Mouse (Mus musculus): ENCODE data around the gene B3gnt9. TPM values are rescaled to one million over a fixed set of nuclear protein-coding genes. Genes with fewer than 3 reads are reported as not detected.

Gene B3gnt9
- 3.3 and 4.8 TPM in 2 replicates for polyA plus RNA-seq (2021; fragmentation: Nextera tagmentation)
- long read RNA-seq, experiment 1, transcript B3gnt9-201 (2 exons, 2,325 nt) = minor isoform, 9 of 21 reads
- long read RNA-seq, experiment 1, transcript B3gnt9-202 (1 exons, 2,516 nt) = major isoform, 11 of 21 reads
- long read RNA-seq, experiment 1, partial matches to known transcripts = 0 of 21 reads
- long read RNA-seq, experiment 1, other reads (novel, unspliced or antisense) = 1 of 21 reads
- long read RNA-seq, experiment 2, transcript B3gnt9-202 (1 exons, 2,516 nt) = major isoform, 8 of 10 reads
- long read RNA-seq, experiment 2, partial matches to known transcripts = 0 of 10 reads
- long read RNA-seq, experiment 2, other reads (novel, unspliced or antisense) = 0 of 10 reads

DNA sequence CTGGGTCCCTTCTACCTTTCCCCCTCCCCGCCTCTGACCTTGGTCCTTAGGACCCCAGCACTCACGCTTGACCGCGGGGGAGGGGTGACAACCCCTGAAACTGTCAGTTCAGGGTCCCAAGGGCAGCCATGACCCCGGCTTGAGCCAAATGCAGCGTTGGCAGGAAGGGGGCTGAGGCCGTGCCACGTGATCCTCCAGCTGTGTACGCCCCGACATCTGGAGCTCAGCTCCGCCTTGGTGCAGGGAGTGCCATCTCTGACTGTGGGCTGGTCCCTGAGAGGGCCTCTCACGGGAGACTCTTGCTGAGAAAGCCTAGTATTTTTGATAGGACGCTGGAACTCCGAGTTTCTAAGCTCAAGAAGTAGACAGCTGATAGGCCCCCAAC is at the start of gene B3gnt9:
TSS of gene B3gnt9 (minus strand) at position 188 of the 385 bp plus-strand sequence.

DNA sequence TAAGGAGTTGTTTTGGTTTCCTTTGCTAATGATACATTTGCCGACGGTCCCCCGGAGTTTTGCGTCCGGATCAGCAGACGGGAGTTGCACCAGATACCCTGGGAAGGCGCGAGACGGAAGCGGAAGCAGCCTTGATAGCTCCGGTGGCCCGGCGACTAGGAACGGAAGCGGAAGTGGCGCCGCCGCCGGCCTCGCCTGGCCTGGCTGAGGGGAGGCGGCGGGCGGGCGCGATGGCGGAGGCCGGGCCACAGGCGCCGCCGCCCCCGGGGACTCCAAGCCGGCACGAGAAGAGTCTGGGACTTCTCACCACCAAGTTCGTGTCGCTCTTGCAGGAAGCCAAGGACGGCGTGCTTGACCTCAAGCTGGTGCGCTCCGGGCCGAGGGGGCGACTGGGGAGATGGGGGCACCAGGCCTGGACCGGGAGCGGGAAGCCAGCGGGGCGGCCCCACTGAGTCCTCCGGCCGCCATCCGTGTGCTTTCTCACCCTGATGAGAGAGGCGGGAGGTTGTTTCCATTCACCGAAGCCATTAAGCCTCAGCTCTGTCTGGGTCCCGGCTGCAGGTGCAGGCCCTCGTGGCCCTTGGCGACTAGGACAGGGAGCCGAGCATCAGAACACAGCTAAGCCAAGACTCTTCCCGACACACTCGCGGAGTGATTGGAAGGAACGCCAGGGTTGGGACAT is 42.7 kb upstream of the B3gnt9 start, which contains the start of gene E2f4:
TSS of gene E2f4 (plus strand) at position 153 of the 682 bp plus-strand sequence.

GRCm38 (mm10) chr8:105295895-105296573 is 41.1 kb upstream of the B3gnt9 start, which contains the start of gene Exoc3l:
Exoc3l (minus strand) TSS chr8:105296101.

DNA sequence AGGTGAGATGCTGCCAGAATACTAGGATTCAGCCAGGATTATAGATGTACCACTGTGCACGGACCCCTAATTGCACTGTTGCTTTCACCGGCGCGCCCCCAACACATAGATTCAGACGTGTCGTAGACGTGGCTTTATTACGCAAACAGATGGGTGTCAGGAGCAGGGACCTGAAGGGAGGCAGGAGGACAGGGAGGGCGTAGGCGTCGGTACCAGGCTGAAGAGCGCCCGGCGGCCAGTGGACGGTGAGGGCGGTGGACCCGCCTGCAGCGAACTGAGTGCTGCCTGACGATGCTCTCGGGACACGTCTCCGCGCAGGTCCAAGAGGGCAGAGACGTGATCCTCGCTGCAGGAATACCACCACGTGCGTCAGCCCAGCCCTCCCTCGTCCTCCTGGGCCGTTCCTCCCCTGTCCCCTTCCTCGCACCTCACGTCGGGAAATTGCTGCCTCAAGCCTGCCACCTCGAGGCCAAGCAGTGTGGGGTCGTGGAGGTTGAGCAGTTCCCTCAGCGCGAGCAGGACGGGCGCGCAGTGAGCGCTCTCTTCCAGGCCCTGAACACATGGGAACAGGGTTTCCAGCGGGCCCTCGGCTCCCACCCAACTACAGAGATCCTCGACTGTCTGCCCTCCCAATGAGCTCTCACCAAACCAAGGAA is 35.0 kb upstream of the B3gnt9 start, which contains the start of gene 4931428F04Rik:
TSS of gene 4931428F04Rik (minus strand) at position 60 of the 656 bp plus-strand sequence.

GRCm38 (mm10) chr8:105275840-105276239 is 20.9 kb upstream of the B3gnt9 start, which contains the start of gene Nol3:
Nol3 (plus strand) TSS chr8:105276140.

DNA sequence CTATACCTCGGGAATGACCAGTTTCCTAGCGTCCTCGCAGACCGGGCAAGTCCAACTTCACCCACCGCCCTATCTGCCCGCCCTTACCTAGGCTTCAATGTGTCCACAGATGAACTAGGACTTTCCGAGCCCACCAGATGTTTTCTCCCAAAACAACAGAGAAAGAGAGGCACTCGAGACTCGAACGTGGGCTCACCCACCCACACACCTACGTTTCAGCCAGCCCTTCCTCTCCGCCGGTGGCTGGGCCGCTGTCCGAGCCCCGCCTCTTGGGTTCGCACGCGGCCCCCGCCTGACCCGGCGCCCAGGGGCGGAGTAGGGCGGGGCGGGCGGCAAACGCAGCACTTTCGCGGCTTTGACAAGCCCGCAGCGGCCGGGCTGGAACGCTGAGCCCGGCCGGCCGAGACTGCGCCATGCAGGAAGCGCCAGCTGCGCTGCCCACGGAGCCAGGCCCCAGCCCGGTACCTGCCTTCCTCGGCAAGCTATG is 14.6 kb upstream of the B3gnt9 start, which contains the start of gene Hsf4:
TSS of gene Hsf4 (plus strand) at position 341 of the 487 bp plus-strand sequence.

DNA sequence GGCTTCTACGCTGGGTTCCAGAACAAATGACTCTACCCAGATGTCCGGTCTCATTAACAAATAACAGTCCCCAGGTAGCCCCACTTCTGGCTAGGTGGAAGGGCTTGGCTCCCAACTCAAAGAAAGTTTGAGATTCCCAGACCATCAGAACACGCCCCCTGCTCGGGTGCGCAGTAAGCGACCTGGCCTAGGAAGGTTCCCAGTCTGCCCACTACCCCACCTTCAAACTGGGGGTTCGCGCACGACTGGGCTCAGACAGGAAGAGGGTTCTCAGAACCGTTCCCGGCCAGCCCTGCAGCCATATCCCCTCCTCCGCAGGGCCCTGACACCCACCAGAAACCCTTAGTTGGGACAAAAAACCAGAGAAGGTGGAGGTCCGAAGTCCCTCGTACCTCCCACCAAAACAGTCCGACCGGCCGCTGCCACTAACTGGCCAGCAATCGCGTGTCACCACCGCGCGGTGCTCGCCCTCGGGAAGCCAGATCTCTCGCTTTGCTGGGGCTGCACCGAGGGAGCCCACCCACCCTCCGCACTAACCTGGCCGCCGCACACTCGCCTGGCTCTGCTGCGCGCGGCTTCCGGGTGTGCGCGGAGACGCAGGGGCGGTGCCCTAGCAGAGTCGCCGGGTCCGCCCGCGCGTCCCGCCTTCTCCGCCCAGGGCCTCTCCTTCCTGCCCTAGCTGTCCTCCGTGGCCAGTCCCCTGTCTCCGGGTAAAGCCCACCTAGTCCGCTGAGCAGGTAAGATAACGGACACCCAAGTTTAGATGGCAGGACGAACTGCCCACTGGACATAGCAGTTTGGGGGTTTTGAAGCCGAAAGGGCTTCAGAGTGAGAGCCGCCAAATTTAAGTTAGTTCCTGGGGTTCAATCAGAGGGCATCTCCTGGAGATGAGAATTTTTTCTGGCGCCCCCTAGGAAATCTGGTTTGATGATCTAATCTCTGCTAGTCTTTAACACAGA is 9.3 kb upstream of the B3gnt9 start, which contains the start of the genes Tradd and Fbxl8:
TSS of gene Tradd (minus strand) at position 586 of the 959 bp plus-strand sequence.
TSS of gene Fbxl8 (plus strand) at position 625 of the 959 bp plus-strand sequence.

GRCm38 (mm10) chr8:105224413-105225271 is 30.3 kb downstream of the B3gnt9 start, which contains the start of gene D230025D16Rik:
D230025D16Rik (plus strand) TSS chr8:105225145.

Other genes starting within 250 kb of the B3gnt9 start
- not detected in 2 replicates for gene Ces3a, start 206.6 kb downstream of the B3gnt9 start, polyA plus RNA-seq (2021; fragmentation: Nextera tagmentation)
- not detected in 2 replicates for gene Ces3b, start 171.4 kb downstream of the B3gnt9 start, polyA plus RNA-seq (2021; fragmentation: Nextera tagmentation)
- gene Ces4a, start 123.4 kb downstream of the B3gnt9 start, polyA plus RNA-seq (2021; fragmentation: Nextera tagmentation) = not detected in 2 replicates
- gene Cbfb, start 84.5 kb downstream of the B3gnt9 start, polyA plus RNA-seq (2021; fragmentation: Nextera tagmentation) = 8.5 and 10.8 TPM in 2 replicates
- 22.2 and 27.3 TPM in 2 replicates for gene D230025D16Rik, start 30.0 kb downstream of the B3gnt9 start, polyA plus RNA-seq (2021; fragmentation: Nextera tagmentation)
- 8.4 and 9.6 TPM in 2 replicates for gene Tradd, start 9.5 kb upstream of the B3gnt9 start, polyA plus RNA-seq (2021; fragmentation: Nextera tagmentation)
- gene Fbxl8, start 9.5 kb upstream of the B3gnt9 start, polyA plus RNA-seq (2021; fragmentation: Nextera tagmentation) = 1.7 and 2.3 TPM in 2 replicates
- gene Hsf4, start 14.6 kb upstream of the B3gnt9 start, polyA plus RNA-seq (2021; fragmentation: Nextera tagmentation) = 3.0 and 10.1 TPM in 2 replicates
- 24.6 and 25.1 TPM in 2 replicates for gene Nol3, start 21.0 kb upstream of the B3gnt9 start, polyA plus RNA-seq (2021; fragmentation: Nextera tagmentation)
- gene 4931428F04Rik, start 34.7 kb upstream of the B3gnt9 start, polyA plus RNA-seq (2021; fragmentation: Nextera tagmentation) = 11.4 and 13.1 TPM in 2 replicates
- 3.5 and 4.2 TPM in 2 replicates for gene Exoc3l, start 40.9 kb upstream of the B3gnt9 start, polyA plus RNA-seq (2021; fragmentation: Nextera tagmentation)
- 6.2 and 34.8 TPM in 2 replicates for gene E2f4, start 42.5 kb upstream of the B3gnt9 start, polyA plus RNA-seq (2021; fragmentation: Nextera tagmentation)
- 0.30 and 0.51 TPM in 2 replicates for gene Elmo3, start 50.4 kb upstream of the B3gnt9 start, polyA plus RNA-seq (2021; fragmentation: Nextera tagmentation)
- gene Lrrc29, start 71.1 kb upstream of the B3gnt9 start, polyA plus RNA-seq (2021; fragmentation: Nextera tagmentation) = 0.59 and 0.69 TPM in 2 replicates
- gene Tmem208, start 71.2 kb upstream of the B3gnt9 start, polyA plus RNA-seq (2021; fragmentation: Nextera tagmentation) = 107 and 111 TPM in 2 replicates
- gene Fhod1, start 92.8 kb upstream of the B3gnt9 start, polyA plus RNA-seq (2021; fragmentation: Nextera tagmentation) = 0.18 and 0.25 TPM in 2 replicates
- gene Slc9a5, start 93.7 kb upstream of the B3gnt9 start, polyA plus RNA-seq (2021; fragmentation: Nextera tagmentation) = 2.7 and 6.3 TPM in 2 replicates
- not detected in 2 replicates for gene Plekhg4, start 118.1 kb upstream of the B3gnt9 start, polyA plus RNA-seq (2021; fragmentation: Nextera tagmentation)
- gene Kctd19, start 158.3 kb upstream of the B3gnt9 start, polyA plus RNA-seq (2021; fragmentation: Nextera tagmentation) = not detected in 2 replicates
- gene Lrrc36, start 158.4 kb upstream of the B3gnt9 start, polyA plus RNA-seq (2021; fragmentation: Nextera tagmentation) = 0.18 TPM in 1 of 2 replicates, not detected in the other
- 48.4 and 62.7 TPM in 2 replicates for gene Tppp3, start 216.4 kb upstream of the B3gnt9 start, polyA plus RNA-seq (2021; fragmentation: Nextera tagmentation)
- 21.7 and 24.6 TPM in 2 replicates for gene Zdhhc1, start 241.7 kb upstream of the B3gnt9 start, polyA plus RNA-seq (2021; fragmentation: Nextera tagmentation)

Data from left cerebral cortex, adult 6 months (tissue).